Mouse (Mus musculus): ENCODE measurements around the gene Hnrnpll. TPM values are rescaled to one million over a fixed set of nuclear protein-coding genes. Genes with fewer than 3 reads are reported as not detected.

The Hnrnpll gene
- polyA plus RNA-seq, 2 experiments from 2014 or later, result 22.2 to 32.4 TPM

DNA sequence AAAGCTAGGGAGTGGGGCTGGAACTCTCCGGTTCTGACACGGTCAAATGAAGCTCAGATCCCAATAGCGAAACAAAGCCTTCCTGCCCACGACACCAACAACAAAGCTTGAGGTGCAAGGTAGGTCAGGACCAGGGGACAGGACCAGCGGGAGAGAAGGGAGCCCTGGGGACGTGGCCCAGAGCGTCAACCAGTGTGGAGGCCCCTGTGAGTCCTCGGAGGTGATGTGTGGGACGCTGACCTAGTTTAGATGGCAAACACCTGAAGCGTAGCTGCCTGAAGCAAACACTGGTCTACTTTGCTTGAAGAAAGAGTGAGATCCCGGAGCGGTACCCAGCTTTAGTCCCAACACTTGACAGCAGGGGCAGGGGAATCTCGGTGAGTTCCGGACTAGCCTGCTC is 62.5 kb downstream of the Hnrnpll start:
- ATAC-seq, result no peak

DNA sequence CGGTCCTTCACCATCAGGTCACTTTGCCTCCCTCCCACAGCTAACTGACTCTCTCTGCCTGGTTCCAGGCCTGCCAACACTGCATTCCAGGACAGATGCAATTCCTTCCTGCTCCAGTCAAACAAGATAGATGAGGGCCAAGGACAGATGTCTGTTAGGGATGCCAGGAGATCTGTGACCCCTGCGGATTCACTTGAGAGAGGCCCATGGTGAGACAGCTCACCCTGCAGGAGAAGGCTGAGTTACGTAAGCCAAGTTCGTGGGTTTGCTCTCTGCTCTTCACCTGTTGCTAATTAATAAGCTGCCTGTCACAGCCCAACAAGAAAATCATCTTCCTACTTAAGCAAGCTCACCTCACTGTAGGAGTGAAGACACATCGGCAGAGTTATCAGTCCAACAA is 63.1 kb downstream of the Hnrnpll start:
- ATAC-seq, result no peak

DNA sequence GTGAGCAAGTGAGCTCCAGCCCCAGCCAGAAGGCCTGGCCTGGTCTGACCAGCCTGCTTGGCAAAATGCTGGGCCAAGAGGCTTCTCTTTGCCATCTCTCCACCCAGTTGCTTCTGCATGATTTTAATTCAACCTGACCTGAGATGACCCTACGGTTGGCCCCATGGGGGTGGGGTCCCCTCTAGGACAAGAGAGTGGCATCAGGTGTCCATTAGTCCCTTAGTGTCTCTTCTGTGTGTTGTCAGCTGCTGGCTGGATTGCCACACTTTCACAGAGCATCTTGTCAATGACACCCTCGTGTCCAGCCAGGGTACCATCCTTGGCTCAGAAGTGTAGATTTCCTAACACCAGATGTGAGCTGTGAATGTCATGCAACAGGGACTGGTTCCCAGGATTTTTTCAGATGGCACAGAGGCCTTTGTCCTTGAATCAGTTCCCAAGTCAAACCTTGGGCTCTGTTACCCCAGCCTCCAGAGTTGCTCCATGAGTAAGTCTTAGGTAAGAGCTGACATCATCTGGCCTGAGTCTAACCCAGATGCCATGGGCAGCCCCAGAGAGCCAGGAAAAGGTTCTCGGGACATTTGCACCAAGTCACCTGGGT is 66.9 kb downstream of the Hnrnpll start:
- ATAC-seq, result no peak

DNA sequence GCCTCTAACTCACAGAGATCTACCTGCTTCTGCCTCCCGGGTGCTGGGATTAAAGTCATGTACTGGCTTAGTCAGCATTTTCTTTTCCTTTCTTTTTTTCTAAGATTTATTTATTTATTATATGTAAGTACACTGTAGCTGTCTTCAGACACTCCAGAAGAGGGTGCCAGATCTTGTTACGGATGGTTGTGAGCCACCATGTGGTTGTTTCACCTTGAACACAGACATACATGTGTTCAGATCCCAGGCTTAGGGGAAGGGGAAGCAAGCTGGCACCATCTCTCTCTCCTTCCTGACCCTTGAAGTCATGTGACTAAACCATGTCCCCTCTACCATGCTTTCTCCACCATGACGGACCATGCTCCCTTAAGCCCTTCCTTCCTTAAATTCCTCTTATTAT is 70.0 kb downstream of the Hnrnpll start:
- ATAC-seq, result no peak

DNA sequence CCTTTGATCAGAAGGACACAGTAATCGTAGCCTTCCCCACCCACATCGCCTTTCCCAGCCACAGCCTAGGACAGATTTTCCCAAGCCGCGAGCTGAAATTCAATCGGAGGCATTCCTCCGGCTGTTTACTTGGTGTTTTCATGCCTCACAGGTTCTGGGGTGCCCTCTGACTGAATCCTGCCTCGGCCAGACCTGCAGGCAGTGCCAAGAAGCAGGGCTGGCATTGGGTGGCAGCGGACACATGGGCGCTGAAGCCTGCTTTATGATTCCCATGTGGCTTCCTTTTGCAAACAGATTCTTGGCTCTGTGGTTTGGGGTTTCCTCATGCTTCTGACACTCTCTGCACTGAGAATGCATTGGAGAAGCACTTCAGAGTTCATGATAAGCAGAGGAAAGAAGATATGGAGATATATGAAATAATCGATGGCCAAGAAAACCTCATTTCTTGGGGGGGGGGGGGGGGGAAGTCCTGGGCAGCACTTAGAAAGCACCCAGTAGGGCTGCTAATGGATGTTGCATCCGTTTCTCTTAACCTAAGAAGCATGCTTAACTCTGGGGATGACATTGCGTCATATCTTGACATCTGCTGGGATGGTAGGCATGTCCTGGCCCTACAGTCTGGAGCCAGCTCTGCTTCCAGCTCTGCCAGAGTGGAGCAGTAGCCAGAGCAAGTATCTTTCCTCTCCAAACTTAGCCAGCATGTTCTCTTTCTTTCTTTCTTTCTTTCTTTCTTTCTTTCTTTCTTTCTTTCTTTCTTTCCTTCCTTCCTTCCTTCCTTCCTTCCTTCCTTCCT is 70.8 kb downstream of the Hnrnpll start:
- no peak for ATAC-seq

DNA sequence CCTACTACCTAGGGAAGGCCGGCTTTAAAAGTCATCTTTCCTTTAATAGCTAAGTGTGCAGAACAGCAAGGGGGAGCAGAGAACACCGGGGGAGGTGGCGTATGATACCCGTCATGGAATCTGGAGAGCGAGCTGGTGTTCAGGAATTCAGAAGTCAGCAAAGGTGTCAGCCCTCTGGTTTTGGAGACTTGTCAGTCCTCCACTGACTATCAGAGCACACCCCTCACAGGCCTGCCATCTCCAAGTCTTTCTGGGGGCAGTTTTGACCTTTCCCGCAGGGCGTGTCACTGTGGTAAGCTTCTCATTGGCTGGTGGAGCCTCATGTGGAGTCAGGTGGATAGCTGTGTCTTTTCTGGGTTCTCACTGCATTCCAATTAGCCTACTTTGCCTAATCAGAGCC is 72.0 kb downstream of the Hnrnpll start:
- no peak for ATAC-seq

DNA sequence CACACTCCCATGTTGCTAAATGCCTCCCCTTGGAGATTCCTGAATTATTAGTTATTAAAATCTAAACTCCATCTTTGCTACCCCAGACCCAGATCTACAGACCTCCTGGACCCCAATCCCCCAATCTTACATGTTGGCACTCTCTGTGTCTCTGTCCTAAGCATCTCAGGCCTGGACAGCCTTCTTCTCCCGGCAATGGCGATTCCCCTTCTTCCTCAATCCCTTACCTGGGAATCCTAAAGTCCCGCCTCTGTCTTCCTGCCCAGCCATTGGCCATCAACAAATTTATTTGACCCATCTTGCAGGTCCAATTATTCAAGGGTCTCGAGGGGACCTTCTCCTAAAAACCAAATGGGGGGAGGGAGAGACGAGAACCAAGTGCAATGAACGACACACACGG is 77.7 kb downstream of the Hnrnpll start:
- no peak for ATAC-seq

DNA sequence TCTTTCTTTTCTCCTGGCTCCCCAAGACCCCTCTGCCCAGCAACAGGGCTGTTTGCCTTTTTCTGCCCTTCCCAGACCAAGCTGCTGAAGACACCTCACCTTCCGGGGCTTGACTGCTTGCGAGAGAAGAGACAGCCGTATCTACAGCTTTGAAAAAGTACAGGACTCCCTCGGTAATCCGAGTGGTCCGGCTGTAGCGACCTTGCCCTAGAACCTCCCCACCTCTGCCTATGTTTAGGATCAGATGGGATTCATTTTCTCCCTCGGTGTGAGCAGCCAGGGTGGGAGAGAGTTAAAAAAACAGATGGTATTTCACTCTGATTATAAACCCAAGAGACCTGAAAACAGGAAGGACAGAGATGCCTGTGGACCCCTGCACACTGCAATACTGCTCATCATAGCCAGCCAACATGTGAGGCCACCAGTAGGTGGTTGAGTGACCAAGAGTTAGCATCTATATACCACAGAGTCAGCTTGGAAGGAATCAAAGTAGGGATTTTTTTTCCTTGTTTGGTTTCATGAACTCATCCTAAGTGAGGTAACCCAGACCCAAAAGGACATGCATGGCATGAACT is 79.1 kb downstream of the Hnrnpll start:
- ATAC-seq, result no peak

DNA sequence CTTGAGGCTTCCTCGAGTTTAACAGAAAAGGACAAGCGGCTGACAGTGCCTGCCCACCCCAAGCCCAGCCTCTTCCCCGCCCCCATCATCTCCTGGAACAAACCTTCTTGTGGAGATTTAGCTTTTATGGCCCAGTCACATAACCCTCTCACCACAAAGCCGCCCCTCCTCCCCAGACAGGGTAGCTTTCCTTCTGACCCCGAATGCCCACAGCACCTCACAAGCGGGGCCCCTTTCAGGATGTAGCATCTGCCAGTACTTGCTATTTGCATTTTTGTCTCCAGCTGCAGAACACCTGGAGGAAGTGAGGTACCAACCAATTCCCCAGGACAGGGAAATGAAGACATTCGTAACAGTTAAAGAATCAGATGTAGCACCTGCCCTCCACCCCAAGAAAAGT is 79.6 kb downstream of the Hnrnpll start:
- no peak for ATAC-seq

DNA sequence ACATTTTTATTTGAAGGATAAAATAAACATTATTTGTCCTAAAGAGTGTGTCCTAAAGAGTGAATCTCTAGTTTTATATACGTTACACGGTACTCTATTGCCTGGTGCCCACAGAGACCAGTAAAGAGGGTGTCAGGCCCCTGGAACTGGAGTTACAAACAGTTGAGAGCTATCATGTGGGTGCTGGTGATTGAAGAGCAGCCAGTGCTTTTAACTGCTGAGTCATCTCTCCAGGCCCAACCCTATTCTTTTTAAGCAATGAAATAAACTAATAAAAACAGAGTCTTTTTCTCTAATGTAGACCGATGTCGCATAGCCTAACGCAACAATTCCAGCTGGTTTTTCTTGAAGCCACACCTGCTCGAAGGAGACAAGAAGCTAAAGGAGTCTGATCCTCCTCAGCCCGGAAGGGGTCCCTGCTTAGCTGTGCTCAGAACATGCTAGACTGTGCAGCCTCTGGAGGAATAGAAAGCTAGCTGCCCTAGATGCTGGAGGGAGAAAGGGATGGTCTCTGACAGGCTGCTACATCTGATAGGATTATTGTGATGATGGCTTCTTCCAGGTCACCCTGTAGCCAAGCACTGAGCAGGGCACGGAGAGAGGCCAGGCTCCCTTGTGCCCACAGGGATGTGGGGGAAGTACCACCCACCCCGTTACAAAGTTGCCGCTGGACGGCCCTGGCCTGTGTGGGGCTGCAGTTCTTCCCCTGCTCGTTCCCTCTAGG is 80.2 kb downstream of the Hnrnpll start:
- no peak for ATAC-seq

DNA sequence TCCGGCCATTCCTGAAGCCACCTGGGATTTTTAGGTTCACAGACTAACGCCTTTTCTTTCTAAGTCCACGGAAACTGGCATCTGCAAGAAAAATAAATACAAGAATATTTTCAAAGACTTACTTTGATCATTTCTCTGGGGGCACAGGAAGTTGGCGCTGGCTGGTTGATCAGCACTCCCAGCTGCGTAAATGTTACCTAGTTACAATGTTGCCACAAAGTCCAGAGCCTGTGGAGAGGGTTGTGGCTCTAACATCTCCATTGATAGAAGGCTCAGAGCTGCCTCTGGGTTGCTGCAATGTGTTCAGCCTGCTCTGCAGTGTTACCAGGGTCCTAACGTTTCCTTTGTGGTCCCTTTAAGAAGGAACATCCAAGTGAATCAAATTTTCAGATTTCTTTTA is 80.8 kb downstream of the Hnrnpll start:
- no peak for ATAC-seq

DNA sequence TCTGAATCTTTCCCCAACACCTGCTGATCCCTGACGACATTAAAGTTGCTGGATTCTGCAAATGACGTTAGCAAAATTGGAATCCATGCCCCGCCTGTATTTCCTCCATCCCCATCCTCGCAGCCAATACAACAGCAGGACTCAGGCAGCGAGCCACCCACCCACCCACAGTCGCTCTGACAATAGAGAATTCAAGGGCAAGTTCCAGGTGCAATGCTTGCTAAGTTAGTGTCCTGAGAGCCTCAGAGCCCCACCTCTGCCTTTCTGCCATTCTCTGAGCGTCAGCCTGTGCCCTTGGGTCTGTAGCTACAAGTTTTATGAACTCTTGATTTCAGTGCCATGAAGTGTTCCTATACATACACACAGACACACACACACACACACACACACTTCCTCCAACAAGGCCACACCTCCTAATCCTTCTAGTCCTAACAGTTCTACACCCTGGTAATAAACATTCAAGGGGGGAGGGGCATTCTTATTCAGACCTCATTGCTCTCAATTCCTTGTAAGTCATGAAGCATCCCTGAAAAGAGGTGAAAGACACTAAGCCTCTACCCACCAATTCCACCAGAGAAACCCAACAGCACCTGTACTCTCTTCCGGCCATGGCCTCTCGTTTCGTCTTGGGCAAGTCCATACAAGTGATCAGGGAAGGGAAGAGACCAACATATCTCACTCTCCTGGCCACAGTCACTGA is 81.6 kb downstream of the Hnrnpll start:
- no peak for ATAC-seq

Other genes starting within 250 kb of the Hnrnpll start
- 10 to 100 TPM; 11.5 to 12.4 TPM for gene Atl2, start 166.2 kb downstream of the Hnrnpll start, polyA plus RNA-seq (2017; shearing (Covaris generic))
- gene Galm, start 65.1 kb upstream of the Hnrnpll start, polyA plus RNA-seq (2017; shearing (Covaris generic)), result 10 to 100 TPM; 33.3 to 40.7 TPM
- 100 to 1,000 TPM; 467 to 529 TPM for gene Srsf7, start 145.0 kb upstream of the Hnrnpll start, polyA plus RNA-seq (2017; shearing (Covaris generic))
- gene Ttc39d, start 145.1 kb upstream of the Hnrnpll start, polyA plus RNA-seq (2017; shearing (Covaris generic)), result not detected
- gene Gemin6, start 162.1 kb upstream of the Hnrnpll start, polyA plus RNA-seq (2017; shearing (Covaris generic)), result 10 to 100 TPM; 14.7 to 14.9 TPM
- 1 to 10 TPM; 2.4 to 2.6 TPM for gene Morn2, start 227.9 kb upstream of the Hnrnpll start, polyA plus RNA-seq (2017; shearing (Covaris generic))
- 1 to 10 TPM; 7.0 to 8.6 TPM for gene Dhx57, start 228.1 kb upstream of the Hnrnpll start, polyA plus RNA-seq (2017; shearing (Covaris generic))
- under 1 TPM in 1 of 2 experiments, not detected in 1; 0.37 TPM for gene Arhgef33, start 245.1 kb upstream of the Hnrnpll start, polyA plus RNA-seq (2017; shearing (Covaris generic))

Measured in activated CD4-positive, CD25-positive, alpha-beta regulatory T cell, adult 4 months (primary cell).